Mouse (Mus musculus) embryonic fibroblast, embryonic 13.5 days (primary cell): ENCODE measurements around the gene Clta. TPM values are rescaled to one million over a fixed set of nuclear protein-coding genes. Genes with fewer than 3 reads are reported as not detected.

ENCODE experiments used
- H3K27ac ChIP-seq: 2 replicates; pipeline ENCODE4 v1.5.1; 2012; ENCODE audit warnings: low read length, control low read depth, inconsistent platforms; ENCODE audit not compliant: insufficient read depth
- H3K4me1 ChIP-seq: 2 replicates; pipeline ENCODE4 v1.6.1; 2011; ENCODE audit warnings: low read length; ENCODE audit not compliant: control insufficient read depth, insufficient read depth
- H3K4me3 ChIP-seq: 2 replicates; pipeline ENCODE4 v1.5.1; 2011; ENCODE audit warnings: mild to moderate bottlenecking, control low read depth, low read length; ENCODE audit not compliant: insufficient read depth
- CTCF ChIP-seq: IDR thresholded peaks from 2 replicates; pipeline ENCODE4 v1.5.1; 2011; ENCODE audit warnings: mild to moderate bottlenecking, control low read depth, low read length, moderate library complexity, borderline replicate concordance; ENCODE audit not compliant: insufficient read depth
- POLR2A ChIP-seq: IDR thresholded peaks from 2 replicates; pipeline ENCODE4 v1.6.1; 2011; ENCODE audit warnings: low read depth, mild to moderate bottlenecking, control low read depth, low read length, moderate library complexity
- polyA plus RNA-seq: library from polyadenylated mRNA; stranded (reverse); fragments of >200 nt; gene quantifications from 2 replicates; pipeline ENCODE4 v1.2.4, GENCODE M21; 2011; ENCODE audit warnings: low read depth; ENCODE audit not compliant: missing spikeins, insufficient read length

Gene Clta
- polyA plus RNA-seq, 1 experiment, result 248 TPM

DNA sequence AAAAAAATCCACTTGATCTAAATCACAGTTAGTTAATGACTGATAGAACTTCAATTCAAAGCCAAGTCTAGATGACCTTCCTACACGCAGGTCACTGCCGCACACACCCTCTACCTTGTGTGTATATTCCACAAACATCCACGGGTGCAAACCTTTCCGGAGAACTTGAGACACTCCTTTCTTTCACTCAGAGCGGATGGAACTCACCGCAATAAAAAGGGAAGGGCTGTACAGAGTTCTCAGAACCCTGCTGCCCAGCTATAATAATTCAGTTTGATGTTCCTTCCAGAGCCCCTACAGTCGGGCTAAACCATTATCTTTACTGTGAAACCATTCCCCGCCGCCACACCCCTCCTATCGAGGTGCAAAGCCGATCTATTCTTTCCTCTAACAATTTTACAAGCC is 67.5 kb downstream of the Clta start:
- Histone ChIP-seq H3K27ac (peak overlapping the region; percentile 74), H3K4me3 (peak overlapping the region; percentile 91), H3K4me1 (no peaks in the 10 kb centered on the region)
- no peak for TF ChIP-seq POLR2A
- TF ChIP-seq CTCF, result no peak

DNA sequence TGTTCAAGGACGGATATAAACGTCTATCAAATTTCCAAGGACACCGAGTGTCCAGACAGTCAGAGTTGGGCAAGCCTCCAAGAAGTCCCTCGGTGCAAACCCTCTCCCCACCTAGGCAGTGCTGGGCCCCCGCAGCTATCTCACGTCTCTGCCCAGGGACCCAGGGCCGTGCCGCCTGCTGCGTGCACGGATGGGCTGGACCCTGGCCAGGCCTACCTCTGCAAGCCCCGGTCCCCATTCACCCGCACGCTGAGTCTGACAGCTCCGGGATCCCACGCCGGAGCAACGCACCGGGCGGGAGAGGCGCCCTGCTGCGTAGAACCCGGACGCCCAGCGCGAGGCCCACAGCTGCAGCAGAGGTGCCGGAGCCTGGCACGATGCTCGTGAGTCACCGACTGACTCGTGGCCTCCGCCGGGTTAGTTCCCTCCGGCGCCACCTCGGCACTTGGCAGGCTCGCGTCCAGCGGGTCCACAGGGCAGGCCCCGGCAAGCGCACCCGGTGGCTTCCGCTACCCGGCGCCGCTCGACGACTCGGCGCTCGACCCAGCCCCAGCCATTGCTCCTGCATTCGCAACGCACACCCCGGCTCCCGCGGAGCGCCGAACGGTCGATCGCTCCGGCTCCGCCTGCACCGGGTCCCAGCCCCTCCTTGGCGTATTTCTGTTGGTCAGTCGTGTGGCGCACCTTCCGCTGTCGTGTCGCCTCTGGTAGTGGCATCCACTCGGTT is 68.1 kb downstream of the Clta start:
- TF ChIP-seq POLR2A, result peak; percentile 81
- TF ChIP-seq CTCF, result no peak
- no peaks in the 10 kb centered on the region for H3K4me1 ChIP-seq
- H3K27ac ChIP-seq, result peak overlapping the region; percentile 74
- peak overlapping the region; percentile 91 for H3K4me3 ChIP-seq

DNA sequence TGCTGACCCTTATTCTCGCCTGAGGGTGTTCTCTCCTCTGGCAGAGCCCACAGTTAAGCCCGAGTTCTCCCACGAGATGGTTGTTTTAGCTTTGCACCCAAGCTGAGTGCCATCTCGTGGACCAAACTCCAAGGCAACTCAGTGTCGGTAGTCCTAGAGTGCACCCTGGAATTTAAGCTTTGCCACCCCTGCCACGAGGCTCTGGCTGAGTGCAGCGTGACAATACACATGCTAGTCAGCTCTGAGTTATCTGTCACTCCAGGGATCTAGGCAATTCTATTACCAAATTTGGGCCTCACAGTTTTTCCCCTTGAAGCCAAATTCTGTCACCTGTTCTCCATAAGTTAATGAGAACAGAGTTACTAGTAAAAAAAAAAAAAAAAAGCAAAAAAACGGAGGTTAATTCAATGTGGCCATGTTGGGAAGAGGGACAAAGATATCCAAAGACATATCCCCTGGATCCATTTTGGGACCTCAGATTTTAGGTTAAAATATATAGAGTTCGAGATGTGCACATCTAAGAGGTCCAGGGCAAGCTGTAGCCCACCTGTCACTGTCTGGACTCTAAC is 68.7 kb downstream of the Clta start:
- no peak for TF ChIP-seq POLR2A
- no peak for TF ChIP-seq CTCF
- H3K4me3 ChIP-seq, result peak overlapping the region; percentile 91
- peak overlapping the region; percentile 66 for H3K27ac ChIP-seq
- no peaks in the 10 kb centered on the region for H3K4me1 ChIP-seq

DNA sequence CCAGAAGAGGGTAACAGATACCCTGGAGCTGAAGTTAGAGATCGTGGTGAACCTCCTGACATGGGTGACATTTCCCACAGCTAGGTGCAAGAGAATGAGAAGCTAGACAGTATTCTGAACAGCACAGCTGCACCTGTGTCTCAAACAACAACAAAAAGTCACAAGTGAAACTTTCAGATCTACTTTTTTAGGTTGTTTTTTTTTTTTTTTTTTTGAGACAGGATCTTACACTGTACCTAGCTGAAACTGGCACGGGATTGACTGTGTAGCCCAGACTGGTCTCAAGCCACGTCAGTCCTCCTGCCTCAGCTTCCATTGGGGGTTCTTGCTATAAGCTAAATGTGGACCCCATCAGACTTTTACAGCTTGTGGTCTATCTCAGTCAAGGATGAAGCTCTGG is 69.5 kb downstream of the Clta start:
- TF ChIP-seq CTCF, result no peak
- no peak for TF ChIP-seq POLR2A
- Histone ChIP-seq H3K4me1 (no peaks in the 10 kb centered on the region), H3K4me3 (no peak overlapping the region; the same call in 1 of the 2 replicates), H3K27ac (no peak overlapping the region)

DNA sequence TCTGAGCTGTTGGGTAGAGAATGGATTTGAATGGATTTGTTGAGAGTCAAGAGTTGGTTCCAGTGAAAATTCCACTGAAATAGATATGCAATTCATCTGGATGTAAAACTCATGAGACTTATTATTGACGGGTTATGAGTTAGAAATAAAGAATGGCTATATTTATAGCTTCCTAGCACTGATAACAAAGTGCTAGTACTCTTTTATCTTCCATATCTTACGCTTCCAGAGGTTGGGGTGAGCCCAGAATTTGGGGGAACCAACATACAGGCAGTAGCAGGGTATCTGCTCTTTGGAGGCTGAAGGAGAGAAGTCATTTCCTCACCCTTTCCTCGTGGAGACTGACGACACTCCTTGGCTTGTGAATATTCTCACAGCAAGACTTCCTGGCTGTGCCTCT is 70.2 kb downstream of the Clta start:
- no peaks in the 10 kb centered on the region for H3K4me1 ChIP-seq
- no peak for TF ChIP-seq POLR2A
- TF ChIP-seq CTCF, result no peak
- no peak overlapping the region for H3K4me3 ChIP-seq
- H3K27ac ChIP-seq, result no peak overlapping the region

DNA sequence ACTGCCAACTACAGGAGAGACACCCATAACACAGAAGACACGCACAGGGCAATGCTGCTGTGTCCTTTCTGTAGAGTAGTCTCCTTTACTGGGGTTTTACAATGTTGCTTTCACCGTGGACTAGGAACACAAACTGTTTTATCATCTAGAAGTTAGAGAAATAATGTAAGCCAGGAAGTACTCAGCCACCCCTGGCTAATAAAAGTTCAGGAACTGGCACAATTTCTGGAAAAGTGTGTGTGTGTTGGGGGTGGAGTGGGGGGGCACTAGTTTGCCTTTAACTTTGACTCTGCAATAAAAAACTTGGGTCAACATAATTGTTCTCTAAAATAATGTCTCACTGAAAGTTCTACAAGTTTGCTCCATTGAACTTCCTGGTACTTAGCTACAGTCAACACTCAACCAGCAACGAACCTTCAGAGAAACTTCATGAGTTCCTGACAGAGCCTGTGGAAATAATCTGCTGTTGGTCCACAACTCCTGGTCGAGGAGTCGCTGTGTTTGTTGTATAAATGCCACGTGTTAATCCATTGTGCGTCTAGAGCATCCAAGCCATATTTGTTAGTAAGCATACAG is 74.2 kb downstream of the Clta start:
- Histone ChIP-seq H3K4me3 (no peak overlapping the region), H3K27ac (no peak overlapping the region), H3K4me1 (no peaks in the 10 kb centered on the region)
- no peak for TF ChIP-seq CTCF
- no peak for TF ChIP-seq POLR2A

Other genes starting within 250 kb of the Clta start
- not detected in 2 replicates for gene Olfr159, start 233.4 kb upstream of the Clta start, polyA plus RNA-seq
- not detected in 2 replicates for gene Olfr156, start 180.6 kb upstream of the Clta start, polyA plus RNA-seq
- not detected in 2 replicates for gene Olfr157, start 164.3 kb upstream of the Clta start, polyA plus RNA-seq
- not detected in 2 replicates for gene Olfr155, start 152.9 kb upstream of the Clta start, polyA plus RNA-seq
- gene Reck, start 128.9 kb upstream of the Clta start, polyA plus RNA-seq, result 18.5 and 25.1 TPM in 2 replicates
- gene Glipr2, start 47.1 kb upstream of the Clta start, polyA plus RNA-seq, result 177 and 225 TPM in 2 replicates
- gene Ccin, start 21.0 kb upstream of the Clta start, polyA plus RNA-seq, result 0.25 and 0.26 TPM in 2 replicates
- gene Gne, start 79.7 kb downstream of the Clta start, polyA plus RNA-seq, result 27.8 and 40.1 TPM in 2 replicates
- gene Rnf38, start 229.3 kb downstream of the Clta start, polyA plus RNA-seq, result 54.7 and 57.3 TPM in 2 replicates